Mouse (Mus musculus): ENCODE results near the gene Odf2.

DNA sequence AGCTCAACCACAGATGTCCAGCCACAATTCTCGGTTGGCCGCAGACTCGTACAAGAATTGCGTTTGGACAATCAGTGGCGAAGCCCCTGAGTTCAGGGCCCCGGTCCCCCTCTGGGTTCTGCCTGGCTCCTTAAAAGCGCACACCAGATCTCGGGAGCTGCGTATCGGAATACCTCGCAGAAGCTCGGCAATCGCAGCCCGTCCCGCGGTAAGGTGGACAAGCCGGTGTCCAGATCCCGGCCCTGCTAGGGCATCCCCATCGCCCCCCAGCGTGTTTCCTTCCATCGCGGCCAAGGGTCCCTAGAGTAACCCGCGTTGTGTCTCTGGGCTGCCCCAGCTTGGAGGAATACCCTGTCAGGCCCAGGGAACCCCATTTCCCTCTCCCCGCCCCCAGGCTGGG is 43.4 kb upstream of the Odf2 start:
- no peak for TF ChIP-seq CTCF (IDR thresholded peaks at IDR 0.05; ENCODE audit: low read depth)
- no peak for TF ChIP-seq EP300 (IDR thresholded peaks at IDR 0.05; ENCODE audit: low read depth)
